Mouse (Mus musculus) right cerebral cortex, adult 18-20 months (tissue): ENCODE results near the gene Cacna1c.

Experiments used
- DNase-seq: peaks from one replicate; pipeline ENCODE4 v3.0.0; 2022; ENCODE audit warnings: mixed read lengths

Gene Cacna1c

DNA sequence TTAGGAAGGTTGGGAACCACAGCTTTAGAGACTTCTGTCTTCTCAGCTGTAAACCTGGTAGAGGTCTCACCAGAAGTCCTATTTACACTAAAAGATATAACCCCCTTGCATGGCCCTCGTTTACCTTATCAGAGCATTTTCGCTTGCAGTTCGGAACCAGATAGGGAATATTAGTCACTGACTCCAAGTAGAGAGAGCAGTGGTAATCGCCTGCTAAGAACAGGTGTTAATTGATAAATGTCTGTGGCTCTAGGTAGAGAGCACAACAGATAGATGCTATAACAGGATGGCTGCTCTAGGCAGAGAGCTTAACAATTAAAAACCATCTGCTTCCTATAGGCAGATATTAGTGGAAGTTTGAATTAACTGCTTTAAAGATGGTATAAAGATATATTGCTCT, 657.6 kb downstream of the Cacna1c start:
- no peak for DNase-seq
